Mouse (Mus musculus) T-helper 2 cell (primary cell): ENCODE results near the gene Grm8.

ENCODE experiments used
- in situ Hi-C: fragments of 300-600 bp; cut with MboI, MseI; formaldehyde crosslinking; loops from one replicate; pipeline ENCODE4 v1.15.1; 2025; ENCODE audit warnings: high pct_unique_total_duplicates

Gene Grm8

GRCm38 (mm10) chr6:28051966-28052365 is 83.0 kb downstream of the Grm8 start:
- in situ Hi-C loops: no loop called here

- in situ Hi-C loops: no loop called here
These were observed 92.6 kb downstream of the Grm8 start for GRCm38 (mm10) chr6:28042339-28042738.

GRCm38 (mm10) chr6:28040815-28041214 is 94.2 kb downstream of the Grm8 start:
- in situ Hi-C loops: no loop called here

GRCm38 (mm10) chr6:28032006-28032405 is 103.0 kb downstream of the Grm8 start:
- in situ Hi-C loops: no loop called here

GRCm38 (mm10) chr6:28017653-28018052 is 117.3 kb downstream of the Grm8 start:
- in situ Hi-C loops: no loop called here

GRCm38 (mm10) chr6:28007001-28007400 is 128.0 kb downstream of the Grm8 start:
- in situ Hi-C loops: no loop called here

- in situ Hi-C loops: no loop called here
These were observed 137.7 kb downstream of the Grm8 start for GRCm38 (mm10) chr6:27997250-27997649.

- in situ Hi-C loops: no loop called here
These were observed 143.7 kb downstream of the Grm8 start for GRCm38 (mm10) chr6:27991241-27991640.

GRCm38 (mm10) chr6:27982598-27982997 is 152.4 kb downstream of the Grm8 start:
- in situ Hi-C loops: no loop called here

GRCm38 (mm10) chr6:27982021-27982420 is 153.0 kb downstream of the Grm8 start:
- in situ Hi-C loops: no loop called here

GRCm38 (mm10) chr6:27977361-27977760 is 157.6 kb downstream of the Grm8 start:
- in situ Hi-C loops: no loop called here

GRCm38 (mm10) chr6:27968859-27969258 is 166.1 kb downstream of the Grm8 start:
- in situ Hi-C loops: no loop called here

GRCm38 (mm10) chr6:27967037-27967436 is 167.9 kb downstream of the Grm8 start:
- in situ Hi-C loops: no loop called here

- in situ Hi-C loops: no loop called here
These were observed 169.7 kb downstream of the Grm8 start for GRCm38 (mm10) chr6:27965237-27965636.

- in situ Hi-C loops: no loop called here
These were observed 171.1 kb downstream of the Grm8 start for GRCm38 (mm10) chr6:27963887-27964286.

GRCm38 (mm10) chr6:27956278-27956857 is 178.6 kb downstream of the Grm8 start:
- in situ Hi-C loops: no loop called here

- in situ Hi-C loops: no loop called here
These were observed 183.5 kb downstream of the Grm8 start for GRCm38 (mm10) chr6:27951433-27951832.

GRCm38 (mm10) chr6:27928058-27928457 is 206.9 kb downstream of the Grm8 start:
- in situ Hi-C loops: no loop called here

- in situ Hi-C loops: no loop called here
These were observed 221.7 kb downstream of the Grm8 start for GRCm38 (mm10) chr6:27913281-27913680.

GRCm38 (mm10) chr6:27904358-27904757 is 230.6 kb downstream of the Grm8 start:
- in situ Hi-C loops: no loop called here

GRCm38 (mm10) chr6:27902224-27902623 is 232.8 kb downstream of the Grm8 start:
- in situ Hi-C loops: no loop called here

GRCm38 (mm10) chr6:27901396-27901795 is 233.6 kb downstream of the Grm8 start:
- in situ Hi-C loops: no loop called here

- in situ Hi-C loops: no loop called here
These were observed 239.8 kb downstream of the Grm8 start for GRCm38 (mm10) chr6:27895153-27895552.

- in situ Hi-C loops: no loop called here
These were observed 242.1 kb downstream of the Grm8 start for GRCm38 (mm10) chr6:27892886-27893285.
